Mouse (Mus musculus) left cerebral cortex, adult 11 months (tissue): ENCODE results near the gene Cdc42se1.

Experiments
- DNase-seq: peaks from one replicate; pipeline ENCODE4 v3.0.0; 2022; ENCODE audit warnings: low spot score

Gene Cdc42se1

GRCm38 (mm10) chr3:95250783-95251424 is 22.4 kb downstream of the Cdc42se1 start, which contains the start of gene Bnipl:
TSS of gene Bnipl (minus strand) at chr3:95251193.
- DNase-seq = no peak

GRCm38 (mm10) chr3:95256931-95257330 is 28.4 kb downstream of the Cdc42se1 start:
- DNase-seq = no peak

- DNase-seq = no peak
These were observed 33.4 kb downstream of the Cdc42se1 start for GRCm38 (mm10) chr3:95261975-95262374.

GRCm38 (mm10) chr3:95263089-95263739 is 34.7 kb downstream of the Cdc42se1 start:
- no peak for DNase-seq

GRCm38 (mm10) chr3:95264724-95265123 is 36.2 kb downstream of the Cdc42se1 start:
- DNase-seq = no peak

GRCm38 (mm10) chr3:95266052-95266451 is 37.5 kb downstream of the Cdc42se1 start:
- no peak for DNase-seq

- DNase-seq = no peak
These were observed 39.3 kb downstream of the Cdc42se1 start for GRCm38 (mm10) chr3:95267855-95268254.

GRCm38 (mm10) chr3:95269789-95270188 is 41.3 kb downstream of the Cdc42se1 start:
- DNase-seq = no peak

- no peak for DNase-seq
These were observed 42.3 kb downstream of the Cdc42se1 start for GRCm38 (mm10) chr3:95270766-95271364.

GRCm38 (mm10) chr3:95273471-95273870 is 44.9 kb downstream of the Cdc42se1 start:
- no peak for DNase-seq

- DNase-seq = no peak
These were observed 45.9 kb downstream of the Cdc42se1 start for GRCm38 (mm10) chr3:95274453-95274852.

GRCm38 (mm10) chr3:95275161-95275560 is 46.6 kb downstream of the Cdc42se1 start:
- DNase-seq = no peak

- DNase-seq = no peak
These were observed 47.9 kb downstream of the Cdc42se1 start for GRCm38 (mm10) chr3:95276428-95276934.

- DNase-seq = no peak
These were observed 48.6 kb downstream of the Cdc42se1 start for GRCm38 (mm10) chr3:95277149-95277551.

GRCm38 (mm10) chr3:95280747-95281146 is 52.2 kb downstream of the Cdc42se1 start:
- no peak for DNase-seq

GRCm38 (mm10) chr3:95281216-95282126 is 52.9 kb downstream of the Cdc42se1 start, which contains the start of the genes Mindy1 and Prune1:
TSS of gene Mindy1 (plus strand) at chr3:95281345.
TSS of gene Prune1 (minus strand) at chr3:95282076.
- DNase-seq = peak; percentile 97

GRCm38 (mm10) chr3:95282381-95282864 is 53.9 kb downstream of the Cdc42se1 start:
- no peak for DNase-seq

GRCm38 (mm10) chr3:95282865-95283588 is 54.5 kb downstream of the Cdc42se1 start:
- DNase-seq = no peak

- DNase-seq = no peak
These were observed 55.0 kb downstream of the Cdc42se1 start for GRCm38 (mm10) chr3:95283589-95283941.

GRCm38 (mm10) chr3:95284062-95284461 is 55.5 kb downstream of the Cdc42se1 start:
- no peak for DNase-seq
